Mouse (Mus musculus): ENCODE results near the gene Slc6a12. TPM values are rescaled to one million over a fixed set of nuclear protein-coding genes. Genes with fewer than 3 reads are reported as not detected.

Gene Slc6a12
- polyA plus RNA-seq, 1 experiment from 2014 or later = not detected

- H3K4me1 ChIP-seq (ENCODE audit: control insufficient read depth, insufficient read depth, low read length) = no peaks in the 10 kb centered on the region
- no peak overlapping the region for H3K27ac ChIP-seq (ENCODE audit: low read length)
- no peak overlapping the region for H3K9ac ChIP-seq (replicated peaks; ENCODE audit: low read depth, low read length)
- no peak for ATAC-seq (ENCODE audit: insufficient number of reproducible peaks, insufficient read depth, low FRiP score, low read depth)
- H3K4me2 ChIP-seq (replicated peaks; ENCODE audit: low read depth, low read length) = no peak overlapping the region
- peaks cover 13% of the 10 kb centered on the region for H3K27me3 ChIP-seq (ENCODE audit: control insufficient read depth, insufficient read depth, low read length)
- no peaks in the 10 kb centered on the region for H3K36me3 ChIP-seq (ENCODE audit: control insufficient read depth, insufficient read depth, low read length)
- WGBS = 27% methylated on average over 5 of the region's 5 CpGs
- no peaks in the 10 kb centered on the region for H3K9me3 ChIP-seq (ENCODE audit: control insufficient read depth, low read depth, low read length)
- H3K4me3 ChIP-seq (ENCODE audit: low read depth, low read length) = no peak overlapping the region
Observed at GRCm38 (mm10) chr6:121407571-121408011, 64.7 kb downstream of the Slc6a12 start.

- Histone ChIP-seq H3K27ac (ENCODE audit: low read length) (no peak overlapping the region), H3K4me1 (ENCODE audit: control insufficient read depth, insufficient read depth, low read length) (no peaks in the 10 kb centered on the region), H3K9me3 (ENCODE audit: control insufficient read depth, low read depth, low read length) (no peaks in the 10 kb centered on the region), H3K36me3 (ENCODE audit: control insufficient read depth, insufficient read depth, low read length) (no peaks in the 10 kb centered on the region), H3K4me2 (replicated peaks; ENCODE audit: low read depth, low read length) (peak overlapping the region; percentile 36), H3K4me3 (ENCODE audit: low read depth, low read length) (peak overlapping the region; percentile 16), H3K27me3 (ENCODE audit: control insufficient read depth, insufficient read depth, low read length) (peaks cover 30% of the 10 kb centered on the region), H3K9ac (replicated peaks; ENCODE audit: low read depth, low read length) (no peak overlapping the region)
- 2% methylated on average over 43 of the region's 46 CpGs for WGBS
- no peak for ATAC-seq (ENCODE audit: insufficient number of reproducible peaks, insufficient read depth, low FRiP score, low read depth)
Observed at GRCm38 (mm10) chr6:121412558-121413297, 69.9 kb downstream of the Slc6a12 start.

Small RNAs within 50 kb of the gene (microRNA-seq; reads per million reads assigned to microRNA genes)
- not detected for gene Gm24855

Other genes with a start within 250 kb of the Slc6a12 start
- gene Mical3, start 212.1 kb upstream of the Slc6a12 start, polyA plus RNA-seq (2014; fragmentation: Nextera tagmentation; extraction: Ambion mirVana) = 22.3 and 24.8 TPM in 2 replicates
- gene Pex26, start 159.4 kb upstream of the Slc6a12 start, polyA plus RNA-seq (2014; fragmentation: Nextera tagmentation; extraction: Ambion mirVana) = 12.5 and 14.1 TPM in 2 replicates
- 0.10 and 0.21 TPM in 2 replicates for gene Tuba8, start 132.4 kb upstream of the Slc6a12 start, polyA plus RNA-seq (2014; fragmentation: Nextera tagmentation; extraction: Ambion mirVana)
- gene Usp18, start 97.2 kb upstream of the Slc6a12 start, polyA plus RNA-seq (2014; fragmentation: Nextera tagmentation; extraction: Ambion mirVana) = 2.8 and 3.5 TPM in 2 replicates
- 0.55 and 1.9 TPM in 2 replicates for gene Slc6a13, start 42.8 kb upstream of the Slc6a12 start, polyA plus RNA-seq (2014; fragmentation: Nextera tagmentation; extraction: Ambion mirVana)
- gene Iqsec3, start 130.6 kb downstream of the Slc6a12 start, polyA plus RNA-seq (2014; fragmentation: Nextera tagmentation; extraction: Ambion mirVana) = 0.19 and 0.29 TPM in 2 replicates